Mouse (Mus musculus) forebrain, embryonic 11.5 days (tissue): ENCODE measurements around the gene Nutf2-ps1. TPM values are rescaled to one million over a fixed set of nuclear protein-coding genes. Genes with fewer than 3 reads are reported as not detected.
A peak's percentile ranks its signal among the peaks of the same experiment; 100 is the strongest.

Source experiments
- ATAC-seq: fragments of 200-750 bp; cut with Nextera tagmentation; replicated peaks from 2 replicates; pipeline ENCODE4 v1.8.0; 2017; ENCODE audit warnings: moderate TSS enrichment; ENCODE audit not compliant: low FRiP score
- DNase-seq: peaks from one replicate; pipeline ENCODE4 v3.0.0-alpha.2; 2017; ENCODE audit warnings: low spot score
- H3K27ac ChIP-seq: fragments of 300-500 bp; sonication (generic); 2 replicates; pipeline ENCODE4 v1.5.1; 2014; ENCODE audit warnings: low read depth, low read length
- H3K27me3 ChIP-seq: fragments of 300-500 bp; sonication (generic); 2 replicates; pipeline ENCODE4 v1.6.1; 2014; ENCODE audit warnings: mild to moderate bottlenecking, low read length, mixed read lengths; ENCODE audit not compliant: control insufficient read depth, insufficient read depth
- H3K36me3 ChIP-seq: fragments of 300-500 bp; sonication (generic); 2 replicates; pipeline ENCODE4 v1.6.1; 2014; ENCODE audit warnings: mild to moderate bottlenecking, low read length, moderate library complexity, mixed read lengths; ENCODE audit not compliant: control insufficient read depth, insufficient read depth
- H3K4me1 ChIP-seq: fragments of 300-500 bp; sonication (generic); replicated peaks from 2 replicates; pipeline ENCODE4 v1.6.1; 2014; ENCODE audit warnings: low read length, mixed read lengths; ENCODE audit not compliant: control insufficient read depth, insufficient read depth
- H3K4me2 ChIP-seq: fragments of 300-500 bp; sonication (generic); 2 replicates; pipeline ENCODE4 v1.6.1; 2014; ENCODE audit warnings: low read depth, mild to moderate bottlenecking, low read length, moderate library complexity, mixed read lengths; ENCODE audit not compliant: severe bottlenecking
- H3K4me3 ChIP-seq: fragments of 300-500 bp; sonication (generic); 2 replicates; pipeline ENCODE4 v1.5.1; 2014; ENCODE audit warnings: low read depth, low read length
- H3K9ac ChIP-seq: fragments of 300-500 bp; sonication (generic); 2 replicates; pipeline ENCODE4 v1.6.1; 2014; ENCODE audit warnings: low read length
- H3K9me3 ChIP-seq: fragments of 300-500 bp; sonication (generic); 2 replicates; pipeline ENCODE4 v1.6.1; 2016; ENCODE audit warnings: low read length, mixed read lengths; ENCODE audit not compliant: control insufficient read depth
- WGBS: fragments of 180-500 bp; shearing (Covaris S2); extraction: QIAGEN DNeasy Blood & Tissue Kit; methylation state at CpG from one replicate; pipeline ENCODE4 v1.1.7; 2014; 5-methylcytosine and 5-hydroxymethylcytosine counted together
- polyA plus RNA-seq: library from polyadenylated mRNA; unstranded; fragments of >200 nt; fragmentation: Nextera tagmentation; extraction: Ambion mirVana; gene quantifications from 2 replicates; pipeline ENCODE4 v1.2.1, GENCODE M21; 2014

Nutf2-ps1 gene
- polyA plus RNA-seq, 1 experiment from 2014 or later = 467 TPM

- no peak overlapping the region for H3K27ac ChIP-seq
- H3K27me3 ChIP-seq = no peaks in the 10 kb centered on the region
- ATAC-seq = peak; percentile 44; the same call in 1 of the 2 replicates
- no peaks in the 10 kb centered on the region for H3K36me3 ChIP-seq
- peaks cover 3% of the 10 kb centered on the region; the same call in 1 of the 2 replicates for H3K4me1 ChIP-seq
- H3K9ac ChIP-seq = 0 out of 2 replicates have a peak overlapping the region, but pooled peaks have one; percentile 0
- DNase-seq = no peak
- H3K9me3 ChIP-seq = no peaks in the 10 kb centered on the region
- WGBS = 26% methylated on average over 8 of the region's 8 CpGs
- no peak overlapping the region for H3K4me2 ChIP-seq
- H3K4me3 ChIP-seq = no peak overlapping the region
These were observed 41.3 kb downstream of the Nutf2-ps1 start for GRCm38 (mm10) chr19:53547597-53547996.

- Histone ChIP-seq H3K4me2 (no peak overlapping the region), H3K27ac (no peak overlapping the region), H3K9me3 (no peaks in the 10 kb centered on the region), H3K4me3 (no peak overlapping the region), H3K27me3 (no peaks in the 10 kb centered on the region), H3K9ac (no peak overlapping the region), H3K36me3 (no peaks in the 10 kb centered on the region), H3K4me1 (peaks cover 3% of the 10 kb centered on the region; the same call in 1 of the 2 replicates)
- WGBS = 71% methylated on average over 4 of the region's 4 CpGs
- ATAC-seq = no peak
- DNase-seq = no peak
These were observed 43.8 kb downstream of the Nutf2-ps1 start for GRCm38 (mm10) chr19:53544923-53545561.

GRCm38 (mm10) chr19:53543602-53544001 lies 45.3 kb downstream of the Nutf2-ps1 start:
- Histone ChIP-seq H3K4me1 (peaks cover 3% of the 10 kb centered on the region; the same call in 1 of the 2 replicates), H3K4me3 (no peak overlapping the region), H3K9me3 (no peaks in the 10 kb centered on the region), H3K36me3 (no peaks in the 10 kb centered on the region), H3K4me2 (no peak overlapping the region), H3K9ac (no peak overlapping the region), H3K27ac (no peak overlapping the region), H3K27me3 (no peaks in the 10 kb centered on the region)
- no peak for ATAC-seq
- 61% methylated on average over 5 of the region's 5 CpGs for WGBS
- no peak for DNase-seq

GRCm38 (mm10) chr19:53539296-53539695 lies 49.6 kb downstream of the Nutf2-ps1 start:
- no peaks in the 10 kb centered on the region for H3K9me3 ChIP-seq
- WGBS = 77% methylated on average over 3 of the region's 3 CpGs
- H3K36me3 ChIP-seq = no peaks in the 10 kb centered on the region
- no peak overlapping the region for H3K4me2 ChIP-seq
- H3K4me1 ChIP-seq = no peaks in the 10 kb centered on the region
- ATAC-seq = no peak
- no peak overlapping the region for H3K4me3 ChIP-seq
- DNase-seq = no peak
- no peaks in the 10 kb centered on the region for H3K27me3 ChIP-seq
- no peak overlapping the region for H3K27ac ChIP-seq
- H3K9ac ChIP-seq = no peak overlapping the region

DNA sequence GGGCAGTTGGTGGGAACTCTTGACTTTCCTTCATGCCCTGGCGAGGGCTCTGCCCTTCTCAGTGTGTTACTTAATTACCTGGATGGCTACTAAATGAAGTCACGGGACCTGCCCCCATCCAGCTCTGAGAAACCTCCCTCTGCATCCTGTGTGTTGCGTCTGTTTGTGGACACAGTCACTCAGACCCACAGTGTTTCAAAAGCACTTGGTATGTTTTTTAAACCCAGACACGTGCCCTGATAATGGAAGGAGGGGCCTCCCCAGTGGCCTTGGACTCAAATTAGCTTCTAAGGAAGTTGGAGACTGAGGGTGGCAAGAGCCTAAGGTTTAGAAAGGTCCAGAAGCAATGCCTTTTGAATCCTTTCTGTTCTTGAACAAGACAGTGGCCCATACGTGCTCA lies 50.1 kb downstream of the Nutf2-ps1 start:
- H3K36me3 ChIP-seq = no peaks in the 10 kb centered on the region
- H3K9ac ChIP-seq = no peak overlapping the region
- H3K9me3 ChIP-seq = no peaks in the 10 kb centered on the region
- WGBS = 80% methylated on average over 5 of the region's 5 CpGs
- H3K27ac ChIP-seq = no peak overlapping the region
- H3K4me2 ChIP-seq = no peak overlapping the region
- no peaks in the 10 kb centered on the region for H3K4me1 ChIP-seq
- DNase-seq (no peak), ATAC-seq (no peak)
- no peaks in the 10 kb centered on the region for H3K27me3 ChIP-seq
- H3K4me3 ChIP-seq = no peak overlapping the region

Other genes starting within 250 kb of the Nutf2-ps1 start
- gene Gm10197, start 217.3 kb downstream of the Nutf2-ps1 start, polyA plus RNA-seq = not detected in 2 replicates
- 53.6 and 57.6 TPM in 2 replicates for gene Smndc1, start 198.5 kb downstream of the Nutf2-ps1 start, polyA plus RNA-seq
- gene Dusp5, start 60.0 kb downstream of the Nutf2-ps1 start, polyA plus RNA-seq = 4.4 and 4.5 TPM in 2 replicates
- 94.1 and 101 TPM in 2 replicates for gene Smc3, start 11.3 kb upstream of the Nutf2-ps1 start, polyA plus RNA-seq
- 4.2 and 4.6 TPM in 2 replicates for gene Rbm20, start 88.2 kb upstream of the Nutf2-ps1 start, polyA plus RNA-seq